Mouse (Mus musculus) adrenal gland (tissue): Measurements from ENCODE around the gene Csde1.

Source experiments
- intact Hi-C: fragments of 180-260 bp; cut with DNase I; formaldehyde crosslinking; loops from one replicate; pipeline ENCODE4 v1.15.1; 2025

The Csde1 gene

GRCm38 (mm10) chr3:103058207-103059157 lies 38.3 kb downstream of the Csde1 start, which contains the start of gene Nras:
Nras (plus strand) TSS chr3:103058285.
- intact Hi-C loops = loop anchor here (5.0 to 10.0 kb wide), 2 partner anchors 36 to 286 kb away; partner anchors contain the start of gene Csde1

GRCm38 (mm10) chr3:103066927-103067326 lies 46.7 kb downstream of the Csde1 start:
- intact Hi-C loops = no loop called here

GRCm38 (mm10) chr3:103068971-103069370 lies 48.7 kb downstream of the Csde1 start:
- intact Hi-C loops = no loop called here

GRCm38 (mm10) chr3:103073771-103074170 lies 53.5 kb downstream of the Csde1 start, which contains the start of gene Ampd1:
Ampd1 (plus strand) TSS chr3:103074014.
- intact Hi-C loops = no loop called here

GRCm38 (mm10) chr3:103075871-103076270 lies 55.6 kb downstream of the Csde1 start:
- intact Hi-C loops = no loop called here

GRCm38 (mm10) chr3:103076476-103076875 lies 56.2 kb downstream of the Csde1 start:
- intact Hi-C loops = no loop called here

GRCm38 (mm10) chr3:103079301-103079700 lies 59.1 kb downstream of the Csde1 start:
- intact Hi-C loops = no loop called here

GRCm38 (mm10) chr3:103081051-103081450 lies 60.8 kb downstream of the Csde1 start:
- intact Hi-C loops = no loop called here

GRCm38 (mm10) chr3:103081861-103082453 lies 61.7 kb downstream of the Csde1 start:
- intact Hi-C loops = no loop called here

GRCm38 (mm10) chr3:103082761-103083160 lies 62.5 kb downstream of the Csde1 start:
- intact Hi-C loops = no loop called here

- intact Hi-C loops = no loop called here
Observed at GRCm38 (mm10) chr3:103085986-103086385, 65.8 kb downstream of the Csde1 start.

GRCm38 (mm10) chr3:103091753-103092152 lies 71.5 kb downstream of the Csde1 start:
- intact Hi-C loops = no loop called here

GRCm38 (mm10) chr3:103098662-103099061 lies 78.4 kb downstream of the Csde1 start:
- intact Hi-C loops = no loop called here

- intact Hi-C loops = loop anchor here (5.0 kb wide), 2 partner anchors 48 to 68 kb away; no protein-coding TSS in a partner anchor
Observed at GRCm38 (mm10) chr3:103099667-103100066, 79.4 kb downstream of the Csde1 start.

- intact Hi-C loops = loop anchor here (5.0 kb wide), 2 partner anchors 47 to 67 kb away; no protein-coding TSS in a partner anchor
Observed at GRCm38 (mm10) chr3:103100735-103101134, 80.5 kb downstream of the Csde1 start.

GRCm38 (mm10) chr3:103101194-103101593 lies 81.0 kb downstream of the Csde1 start:
- intact Hi-C loops = loop anchor here (5.0 kb wide), 2 partner anchors 46 to 66 kb away; no protein-coding TSS in a partner anchor

- intact Hi-C loops = loop anchor here (5.0 kb wide), 2 partner anchors 45 to 65 kb away; no protein-coding TSS in a partner anchor
Observed at GRCm38 (mm10) chr3:103101909-103102308, 81.7 kb downstream of the Csde1 start.

- intact Hi-C loops = loop anchor here (5.0 kb wide), 2 partner anchors 45 to 65 kb away; no protein-coding TSS in a partner anchor
Observed at GRCm38 (mm10) chr3:103102454-103103390, 82.5 kb downstream of the Csde1 start, which contains the start of gene Dennd2c. Dennd2c (plus strand) TSS chr3:103102604.
